Mouse (Mus musculus) midbrain, embryonic 12.5 days (tissue): ENCODE measurements around the gene Fam208b. TPM values are rescaled to one million over a fixed set of nuclear protein-coding genes. Genes with fewer than 3 reads are reported as not detected.
"Not testable (repeated sequence)": the region's sequence is repeated elsewhere in the genome, so short reads cannot be mapped to it uniquely, and the experiment has no call there.

ENCODE experiments used
- ATAC-seq: fragments of 200-750 bp; cut with Nextera tagmentation; 2 replicates; pipeline ENCODE4 v1.8.0; 2017; ENCODE audit warnings: low read depth, moderate TSS enrichment, moderate library complexity; ENCODE audit not compliant: low FRiP score
- H3K27ac ChIP-seq: fragments of 300-500 bp; sonication (generic); replicated peaks from 2 replicates; pipeline ENCODE4 v1.5.1; 2016; ENCODE audit warnings: mild to moderate bottlenecking
- H3K27me3 ChIP-seq: fragments of 300-500 bp; sonication (generic); 2 replicates; pipeline ENCODE4 v1.6.1; 2016; ENCODE audit warnings: mild to moderate bottlenecking
- H3K36me3 ChIP-seq: fragments of 300-500 bp; sonication (generic); 2 replicates; pipeline ENCODE4 v1.6.1; 2016
- H3K4me1 ChIP-seq: fragments of 300-500 bp; sonication (generic); 2 replicates; pipeline ENCODE4 v1.6.1; 2016
- H3K4me2 ChIP-seq: fragments of 300-500 bp; sonication (generic); replicated peaks from 2 replicates; pipeline ENCODE4 v1.6.1; 2016; ENCODE audit warnings: mild to moderate bottlenecking, moderate library complexity
- H3K4me3 ChIP-seq: fragments of 300-500 bp; sonication (generic); 2 replicates; pipeline ENCODE4 v1.5.1; 2016; ENCODE audit warnings: mild to moderate bottlenecking
- H3K9ac ChIP-seq: fragments of 300-500 bp; sonication (generic); replicated peaks from 2 replicates; pipeline ENCODE4 v1.6.1; 2016; ENCODE audit warnings: mild to moderate bottlenecking, moderate library complexity
- H3K9me3 ChIP-seq: fragments of 300-500 bp; sonication (generic); 2 replicates; pipeline ENCODE4 v1.6.1; 2016; ENCODE audit warnings: mild to moderate bottlenecking
- WGBS: fragments of 180-500 bp; shearing (Covaris S2); methylation state at CpG from one replicate; pipeline ENCODE4 v1.1.7; 2016; 5-methylcytosine and 5-hydroxymethylcytosine counted together
- polyA plus RNA-seq: library from polyadenylated mRNA; unstranded; fragments of >200 nt; fragmentation: Nextera tagmentation; extraction: Ambion mirVana; gene quantifications from 2 replicates; pipeline ENCODE4 v1.2.1, GENCODE M21; 2016

Gene Fam208b
- polyA plus RNA-seq, 1 experiment from 2014 or later: 28.8 TPM

- no peak for ATAC-seq
- WGBS: 64% methylated on average over 10 of the region's 10 CpGs
- no peaks in the 10 kb centered on the region for H3K36me3 ChIP-seq
Measured at GRCm38 (mm10) chr13:3531692-3532320, 79.1 kb downstream of the Fam208b start.

GRCm38 (mm10) chr13:3531176-3531575, 79.7 kb downstream of the Fam208b start:
- H3K27me3 ChIP-seq, ATAC-seq, H3K36me3 ChIP-seq, H3K9me3 ChIP-seq, H3K27ac ChIP-seq, H3K4me3 ChIP-seq, H3K4me1 ChIP-seq, H3K9ac ChIP-seq, H3K4me2 ChIP-seq: not testable (repeated sequence)
- WGBS: 54% methylated on average over 2 of the region's 2 CpGs

More at GRCm38 (mm10) chr13:3531692-3532320, 79.1 kb downstream of the Fam208b start:
- no peak overlapping the region for H3K4me2 ChIP-seq
- 0 out of 2 replicates have a peak, but pooled peaks cover 1% of the 10 kb centered on the region for H3K4me1 ChIP-seq
- no peak overlapping the region for H3K9ac ChIP-seq
- H3K27ac ChIP-seq: no peak overlapping the region
- H3K27me3 ChIP-seq: no peaks in the 10 kb centered on the region
- H3K4me3 ChIP-seq: no peak overlapping the region
- H3K9me3 ChIP-seq: no peaks in the 10 kb centered on the region

- WGBS: 56% methylated on average over 3 of the region's 3 CpGs
- no peaks in the 10 kb centered on the region for H3K4me1 ChIP-seq
- H3K9ac ChIP-seq: no peak overlapping the region
- ATAC-seq: no peak
- H3K4me3 ChIP-seq: no peak overlapping the region
- no peaks in the 10 kb centered on the region for H3K9me3 ChIP-seq
- no peak overlapping the region for H3K4me2 ChIP-seq
- H3K27ac ChIP-seq: no peak overlapping the region
- H3K36me3 ChIP-seq: no peaks in the 10 kb centered on the region
- H3K27me3 ChIP-seq: no peaks in the 10 kb centered on the region
Measured at GRCm38 (mm10) chr13:3530451-3530850, 80.5 kb downstream of the Fam208b start.

GRCm38 (mm10) chr13:3526328-3526727, 84.6 kb downstream of the Fam208b start:
- Histone ChIP-seq H3K9me3 (no peaks in the 10 kb centered on the region), H3K4me2 (no peak overlapping the region), H3K27me3 (no peaks in the 10 kb centered on the region), H3K27ac (no peak overlapping the region), H3K4me1 (no peaks in the 10 kb centered on the region), H3K36me3 (no peaks in the 10 kb centered on the region), H3K4me3 (no peak overlapping the region), H3K9ac (no peak overlapping the region)
- WGBS: 84% methylated on average over 8 of the region's 8 CpGs
- no peak for ATAC-seq

- Histone ChIP-seq H3K4me2 (no peak overlapping the region), H3K4me1 (no peaks in the 10 kb centered on the region), H3K9me3 (no peaks in the 10 kb centered on the region), H3K27me3 (no peaks in the 10 kb centered on the region), H3K4me3 (no peak overlapping the region), H3K36me3 (no peaks in the 10 kb centered on the region), H3K27ac (no peak overlapping the region), H3K9ac (no peak overlapping the region)
- WGBS: 74% methylated on average over 4 of the region's 4 CpGs
- ATAC-seq: no peak; the same call in 1 of the 2 replicates
Measured at GRCm38 (mm10) chr13:3525611-3526051, 85.3 kb downstream of the Fam208b start.

- Histone ChIP-seq H3K4me2 (no peak overlapping the region), H3K9me3 (no peaks in the 10 kb centered on the region), H3K4me1 (no peaks in the 10 kb centered on the region), H3K36me3 (no peaks in the 10 kb centered on the region), H3K27me3 (no peaks in the 10 kb centered on the region), H3K27ac (no peak overlapping the region), H3K4me3 (no peak overlapping the region), H3K9ac (no peak overlapping the region)
- no peak for ATAC-seq
- WGBS: 83% methylated on average over 1 of the region's 1 CpGs
Measured at GRCm38 (mm10) chr13:3523946-3524345, 87.0 kb downstream of the Fam208b start.

- no peak overlapping the region for H3K9ac ChIP-seq
- no peak overlapping the region for H3K4me3 ChIP-seq
- no peaks in the 10 kb centered on the region for H3K27me3 ChIP-seq
- H3K27ac ChIP-seq: no peak overlapping the region
- H3K4me2 ChIP-seq: no peak overlapping the region
- H3K36me3 ChIP-seq: no peaks in the 10 kb centered on the region
- no peak for ATAC-seq
- 80% methylated on average over 6 of the region's 6 CpGs for WGBS
- no peaks in the 10 kb centered on the region for H3K9me3 ChIP-seq
- no peaks in the 10 kb centered on the region for H3K4me1 ChIP-seq
Measured at GRCm38 (mm10) chr13:3523459-3523858, 87.4 kb downstream of the Fam208b start.

GRCm38 (mm10) chr13:3519994-3520393, 90.9 kb downstream of the Fam208b start:
- not testable (repeated sequence) for H3K4me3 ChIP-seq, H3K27ac ChIP-seq, H3K4me1 ChIP-seq, H3K9ac ChIP-seq, ATAC-seq, H3K27me3 ChIP-seq, H3K36me3 ChIP-seq, H3K9me3 ChIP-seq, H3K4me2 ChIP-seq
- 52% methylated on average over 1 of the region's 1 CpGs for WGBS

- not testable (repeated sequence) for H3K9me3 ChIP-seq, H3K4me3 ChIP-seq, H3K4me1 ChIP-seq, H3K4me2 ChIP-seq, H3K36me3 ChIP-seq, ATAC-seq, H3K27ac ChIP-seq, H3K9ac ChIP-seq, H3K27me3 ChIP-seq
- WGBS: 86% methylated on average over 4 of the region's 4 CpGs
Measured at GRCm38 (mm10) chr13:3519357-3519756, 91.6 kb downstream of the Fam208b start.

Other genes starting within 250 kb of the Fam208b start
- gene Gdi2, start 73.0 kb downstream of the Fam208b start, polyA plus RNA-seq: 416 and 429 TPM in 2 replicates
- 13.2 and 13.3 TPM in 2 replicates for gene Asb13, start 22.9 kb upstream of the Fam208b start, polyA plus RNA-seq
- gene Calml3, start 193.2 kb upstream of the Fam208b start, polyA plus RNA-seq: not detected in 2 replicates
- not detected in 2 replicates for gene Calm4, start 226.6 kb upstream of the Fam208b start, polyA plus RNA-seq
- gene Calm5, start 243.1 kb upstream of the Fam208b start, polyA plus RNA-seq: not detected in 2 replicates